Mouse (Mus musculus) embryonic facial prominence, embryonic 13.5 days (tissue): Measurements from ENCODE around the gene Src. TPM values are rescaled to one million over a fixed set of nuclear protein-coding genes. Genes with fewer than 3 reads are reported as not detected.

Experiments used
- ATAC-seq: fragments of 200-750 bp; cut with Nextera tagmentation; 2 replicates; pipeline ENCODE4 v1.8.0; 2017; ENCODE audit warnings: low read depth; ENCODE audit not compliant: insufficient number of reproducible peaks, insufficient read depth, low FRiP score, low TSS enrichment
- H3K27ac ChIP-seq: fragments of 300-500 bp; sonication (generic); 2 replicates; pipeline ENCODE4 v1.5.1; 2015; ENCODE audit warnings: moderate library complexity, mild to moderate bottlenecking, inconsistent platforms
- H3K27me3 ChIP-seq: fragments of 300-500 bp; sonication (generic); 2 replicates; pipeline ENCODE4 v1.6.1; 2015; ENCODE audit warnings: mild to moderate bottlenecking, inconsistent platforms
- H3K36me3 ChIP-seq: fragments of 300-500 bp; sonication (generic); 2 replicates; pipeline ENCODE4 v1.6.1; 2015; ENCODE audit warnings: mild to moderate bottlenecking, inconsistent platforms
- H3K4me1 ChIP-seq: fragments of 300-500 bp; sonication (generic); 2 replicates; pipeline ENCODE4 v1.6.1; 2015; ENCODE audit warnings: inconsistent platforms
- H3K4me2 ChIP-seq: fragments of 300-500 bp; sonication (generic); 2 replicates; pipeline ENCODE4 v1.6.1; 2015; ENCODE audit warnings: moderate library complexity, mild to moderate bottlenecking, inconsistent platforms
- H3K4me3 ChIP-seq: fragments of 300-500 bp; sonication (generic); 2 replicates; pipeline ENCODE4 v1.5.1; 2015; ENCODE audit warnings: mild to moderate bottlenecking, inconsistent platforms
- H3K9ac ChIP-seq: fragments of 300-500 bp; sonication (generic); 2 replicates; pipeline ENCODE4 v1.6.1; 2015; ENCODE audit warnings: mild to moderate bottlenecking, inconsistent platforms
- H3K9me3 ChIP-seq: fragments of 300-500 bp; sonication (generic); 2 replicates; pipeline ENCODE4 v1.6.1; 2016; ENCODE audit warnings: inconsistent platforms
- WGBS: fragments of 180-500 bp; shearing (Covaris S2); methylation state at CpG from one replicate; pipeline ENCODE4 v1.1.7; 2015; ENCODE audit warnings: mixed read lengths; 5-methylcytosine and 5-hydroxymethylcytosine counted together
- polyA plus RNA-seq: library from polyadenylated mRNA; unstranded; fragments of >200 nt; fragmentation: Nextera tagmentation; extraction: Ambion mirVana; gene quantifications from 2 replicates; pipeline ENCODE4 v1.2.1, GENCODE M21; 2015

The Src gene
- polyA plus RNA-seq, 1 experiment from 2014 or later: 22.1 TPM

DNA sequence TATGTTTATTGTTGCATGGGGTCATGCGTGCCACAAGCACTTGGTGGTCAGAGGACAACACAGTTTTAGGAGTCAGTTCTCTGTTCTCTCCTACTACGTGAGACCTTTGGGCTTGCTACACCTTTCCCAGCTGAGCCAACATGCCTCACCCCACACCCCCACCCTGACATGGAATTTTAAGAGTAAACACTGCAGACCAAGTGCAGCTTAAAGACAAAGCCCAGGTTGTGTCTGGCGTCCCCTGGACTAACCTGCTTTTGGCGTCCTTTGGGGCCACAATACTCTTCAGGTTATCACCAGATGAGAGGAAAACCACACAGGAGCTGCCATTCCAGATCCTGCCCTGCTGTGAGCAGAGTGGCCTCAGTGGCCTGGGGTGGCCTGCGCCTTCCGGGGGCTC lies 23.4 kb upstream of the Src start:
- ATAC-seq: no peak
- Histone ChIP-seq H3K4me2 (no peak overlapping the region), H3K4me3 (no peak overlapping the region), H3K9ac (no peak overlapping the region), H3K4me1 (peaks cover 6% of the 10 kb centered on the region; the same call in 1 of the 2 replicates), H3K27ac (no peak overlapping the region), H3K36me3 (peaks cover 78% of the 10 kb centered on the region), H3K27me3 (no peaks in the 10 kb centered on the region), H3K9me3 (no peaks in the 10 kb centered on the region)
- 68% methylated on average over 6 of the region's 6 CpGs for WGBS

DNA sequence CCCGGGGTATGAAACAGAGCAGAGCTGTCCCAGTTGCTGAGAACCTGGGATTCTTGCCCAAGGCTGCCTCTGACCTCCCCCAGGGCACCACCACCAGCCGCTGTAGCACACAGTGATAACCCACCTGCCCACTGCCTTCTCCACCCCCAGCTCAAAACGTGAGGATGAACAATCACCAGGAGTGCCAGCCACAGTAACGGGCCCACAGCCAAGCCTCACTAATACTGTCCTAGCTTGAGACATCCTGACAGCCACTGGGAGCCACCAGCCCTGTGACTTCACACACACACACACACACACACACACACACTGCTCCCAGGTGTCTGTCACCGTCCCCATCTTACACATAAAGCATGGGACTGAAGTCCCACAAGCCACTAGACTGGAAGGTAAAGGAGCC lies 22.9 kb upstream of the Src start:
- no peak overlapping the region for H3K4me3 ChIP-seq
- 58% methylated on average over 5 of the region's 5 CpGs for WGBS
- H3K27ac ChIP-seq: no peak overlapping the region
- no peaks in the 10 kb centered on the region for H3K9me3 ChIP-seq
- no peaks in the 10 kb centered on the region for H3K27me3 ChIP-seq
- H3K36me3 ChIP-seq: peaks cover 73% of the 10 kb centered on the region
- no peak for ATAC-seq
- no peak overlapping the region for H3K4me2 ChIP-seq
- peaks cover 6% of the 10 kb centered on the region; the same call in 1 of the 2 replicates for H3K4me1 ChIP-seq
- H3K9ac ChIP-seq: no peak overlapping the region

GRCm38 (mm10) chr2:157395960-157396359 lies 22.3 kb upstream of the Src start:
- H3K27ac ChIP-seq: no peak overlapping the region; the same call in 1 of the 2 replicates
- 34% methylated on average over 13 of the region's 13 CpGs for WGBS
- H3K9ac ChIP-seq: no peak overlapping the region
- H3K36me3 ChIP-seq: peaks cover 67% of the 10 kb centered on the region
- no peak for ATAC-seq
- no peak overlapping the region for H3K4me2 ChIP-seq
- H3K27me3 ChIP-seq: no peaks in the 10 kb centered on the region
- no peak overlapping the region for H3K4me3 ChIP-seq
- H3K4me1 ChIP-seq: peaks cover 6% of the 10 kb centered on the region; the same call in 1 of the 2 replicates
- H3K9me3 ChIP-seq: no peaks in the 10 kb centered on the region

DNA sequence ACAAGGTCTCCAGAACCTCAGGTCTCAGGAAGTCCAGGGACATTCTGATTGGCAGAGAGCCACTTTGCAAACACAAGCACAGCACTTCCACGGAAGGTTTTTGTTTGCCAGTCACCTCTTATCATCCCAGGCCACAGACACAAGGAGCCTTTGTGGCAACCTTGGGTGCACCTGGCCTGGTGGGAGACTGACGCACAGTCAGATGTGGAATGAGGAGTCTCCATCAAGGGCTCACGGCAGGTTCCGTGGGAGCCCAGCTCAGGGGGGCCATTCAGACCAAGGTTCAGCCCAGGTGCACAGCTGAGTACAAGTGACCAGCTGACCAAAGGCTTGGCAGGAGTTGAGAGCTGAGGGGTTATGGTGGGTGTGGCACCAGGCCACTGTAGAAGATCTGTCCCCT lies 20.9 kb upstream of the Src start:
- peaks cover 54% of the 10 kb centered on the region for H3K36me3 ChIP-seq
- WGBS: 87% methylated on average over 4 of the region's 4 CpGs

GRCm38 (mm10) chr2:157398539-157398938 lies 19.7 kb upstream of the Src start:
- Histone ChIP-seq H3K9me3 (no peaks in the 10 kb centered on the region), H3K4me2 (no peak overlapping the region), H3K4me1 (peaks cover 6% of the 10 kb centered on the region; the same call in 1 of the 2 replicates), H3K27ac (no peak overlapping the region), H3K27me3 (no peaks in the 10 kb centered on the region), H3K4me3 (no peak overlapping the region), H3K36me3 (peaks cover 45% of the 10 kb centered on the region), H3K9ac (no peak overlapping the region)
- no peak for ATAC-seq
- WGBS: 87% methylated on average over 4 of the region's 4 CpGs

More for the DNA sequence above, 20.9 kb upstream of the Src start:
- Histone ChIP-seq H3K9ac (no peak overlapping the region), H3K4me2 (no peak overlapping the region), H3K4me1 (peaks cover 6% of the 10 kb centered on the region; the same call in 1 of the 2 replicates), H3K9me3 (no peaks in the 10 kb centered on the region), H3K4me3 (no peak overlapping the region), H3K27ac (no peak overlapping the region), H3K27me3 (no peaks in the 10 kb centered on the region)
- no peak for ATAC-seq

DNA sequence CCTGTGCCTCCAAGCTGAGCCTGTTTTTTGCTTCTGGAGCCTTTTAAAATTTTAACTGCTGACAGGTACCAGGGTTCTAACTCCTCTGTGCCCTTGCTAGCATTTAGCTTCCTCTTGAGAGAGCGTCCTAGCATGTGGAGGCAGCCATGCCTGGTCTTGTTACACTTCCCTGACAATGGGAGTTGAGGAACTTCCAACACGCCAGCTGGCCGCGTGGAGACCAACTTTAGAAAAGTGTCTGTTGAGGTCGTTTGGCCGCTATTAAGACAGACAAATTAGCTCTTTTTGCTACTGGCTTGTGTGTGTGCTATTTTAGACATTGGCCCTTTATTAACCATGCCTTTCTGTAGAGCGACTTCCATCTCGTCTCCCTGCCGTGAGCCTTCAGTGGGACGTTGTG lies 18.4 kb upstream of the Src start:
- ATAC-seq: no peak
- no peak overlapping the region for H3K27ac ChIP-seq
- H3K9me3 ChIP-seq: no peaks in the 10 kb centered on the region
- H3K4me1 ChIP-seq: 0 out of 2 replicates have a peak, but pooled peaks cover 3% of the 10 kb centered on the region
- no peak overlapping the region for H3K4me3 ChIP-seq
- H3K9ac ChIP-seq: no peak overlapping the region
- 90% methylated on average over 10 of the region's 10 CpGs for WGBS
- no peak overlapping the region for H3K4me2 ChIP-seq
- H3K36me3 ChIP-seq: peaks cover 39% of the 10 kb centered on the region
- H3K27me3 ChIP-seq: no peaks in the 10 kb centered on the region

DNA sequence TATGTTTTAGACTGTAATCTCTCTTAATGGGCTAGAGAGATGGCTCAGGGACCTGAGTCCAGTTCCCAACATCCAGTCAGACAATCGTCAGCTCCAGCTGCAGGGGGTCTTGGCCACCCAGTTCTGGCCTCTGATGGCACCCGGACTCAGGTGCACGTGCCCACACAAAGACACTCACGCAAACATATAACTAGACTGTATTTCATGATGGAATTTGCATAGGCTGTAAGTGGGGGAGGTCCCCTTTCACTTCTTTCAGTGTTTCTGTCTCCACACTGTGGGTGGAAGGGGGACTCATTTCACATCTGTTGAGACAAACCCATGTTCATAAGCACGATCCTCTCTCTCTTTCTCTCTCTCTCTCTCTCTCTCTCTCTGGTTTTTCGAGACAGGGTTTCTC lies 17.8 kb upstream of the Src start:
- 92% methylated on average over 6 of the region's 6 CpGs for WGBS
- H3K9ac ChIP-seq: no peak overlapping the region
- H3K4me1 ChIP-seq: 0 out of 2 replicates have a peak, but pooled peaks cover 2% of the 10 kb centered on the region
- no peaks in the 10 kb centered on the region for H3K9me3 ChIP-seq
- H3K27ac ChIP-seq: no peak overlapping the region
- no peak overlapping the region for H3K4me3 ChIP-seq
- no peaks in the 10 kb centered on the region for H3K27me3 ChIP-seq
- peaks cover 32% of the 10 kb centered on the region for H3K36me3 ChIP-seq
- no peak for ATAC-seq
- no peak overlapping the region for H3K4me2 ChIP-seq

- no peak overlapping the region for H3K9ac ChIP-seq
- H3K4me1 ChIP-seq: no peaks in the 10 kb centered on the region
- ATAC-seq: no peak
- no peak overlapping the region for H3K4me2 ChIP-seq
- H3K4me3 ChIP-seq: no peak overlapping the region
- H3K27ac ChIP-seq: no peak overlapping the region
- H3K9me3 ChIP-seq: no peaks in the 10 kb centered on the region
- 91% methylated on average over 2 of the region's 2 CpGs for WGBS
- no peaks in the 10 kb centered on the region for H3K27me3 ChIP-seq
- peaks cover 25% of the 10 kb centered on the region for H3K36me3 ChIP-seq
Measured at GRCm38 (mm10) chr2:157401261-157401660, 17.0 kb upstream of the Src start.

- no peaks in the 10 kb centered on the region for H3K9me3 ChIP-seq
- no peaks in the 10 kb centered on the region for H3K36me3 ChIP-seq
- no peak overlapping the region for H3K27ac ChIP-seq
- H3K4me1 ChIP-seq: peaks cover 17% of the 10 kb centered on the region
- WGBS: 86% methylated on average over 7 of the region's 7 CpGs
- no peaks in the 10 kb centered on the region for H3K27me3 ChIP-seq
- no peak overlapping the region for H3K9ac ChIP-seq
- ATAC-seq: no peak
- no peak overlapping the region for H3K4me2 ChIP-seq
- H3K4me3 ChIP-seq: no peak overlapping the region
Measured at GRCm38 (mm10) chr2:157407596-157407995, 10.6 kb upstream of the Src start.

GRCm38 (mm10) chr2:157409793-157410533 lies 8.3 kb upstream of the Src start:
- H3K4me1 ChIP-seq: peaks cover 17% of the 10 kb centered on the region
- no peaks in the 10 kb centered on the region for H3K27me3 ChIP-seq
- H3K9me3 ChIP-seq: no peaks in the 10 kb centered on the region
- H3K27ac ChIP-seq: no peak overlapping the region; the same call in 1 of the 2 replicates
- no peak overlapping the region for H3K4me2 ChIP-seq
- H3K36me3 ChIP-seq: no peaks in the 10 kb centered on the region
- no peak overlapping the region for H3K9ac ChIP-seq
- WGBS: 56% methylated on average over 12 of the region's 12 CpGs
- no peak overlapping the region for H3K4me3 ChIP-seq
- no peak for ATAC-seq

GRCm38 (mm10) chr2:157411151-157411693 lies 7.0 kb upstream of the Src start:
- no peaks in the 10 kb centered on the region for H3K36me3 ChIP-seq
- 0 out of 2 replicates have a peak overlapping the region, but pooled peaks have one; percentile 2 for H3K9ac ChIP-seq
- 68% methylated on average over 6 of the region's 6 CpGs for WGBS
- ATAC-seq: 0 out of 2 replicates have a peak, but pooled peaks have one; percentile 2
- H3K4me3 ChIP-seq: no peak overlapping the region
- no peaks in the 10 kb centered on the region for H3K9me3 ChIP-seq
- no peak overlapping the region for H3K4me2 ChIP-seq
- H3K4me1 ChIP-seq: peaks cover 17% of the 10 kb centered on the region
- no peak overlapping the region for H3K27ac ChIP-seq
- H3K27me3 ChIP-seq: no peaks in the 10 kb centered on the region

GRCm38 (mm10) chr2:157412497-157412896 lies 5.7 kb upstream of the Src start:
- Histone ChIP-seq H3K9ac (no peak overlapping the region), H3K9me3 (no peaks in the 10 kb centered on the region), H3K4me2 (no peak overlapping the region), H3K27ac (no peak overlapping the region), H3K36me3 (no peaks in the 10 kb centered on the region), H3K4me3 (no peak overlapping the region), H3K4me1 (peaks cover 17% of the 10 kb centered on the region), H3K27me3 (no peaks in the 10 kb centered on the region)
- 75% methylated on average over 7 of the region's 7 CpGs for WGBS
- ATAC-seq: no peak
